Mouse (Mus musculus) myocyte (in vitro differentiated cells): ENCODE measurements around the gene St3gal5.

Experiments used
- CEBPB ChIP-seq: IDR thresholded peaks from 2 replicates; pipeline ENCODE4 v1.6.1; 2011; ENCODE audit warnings: mild to moderate bottlenecking, moderate library complexity; ENCODE audit not compliant: poor library complexity, insufficient read depth, severe bottlenecking
- E2F4 ChIP-seq: IDR thresholded peaks from one replicate; pipeline ENCODE4 v1.6.1; 2011; ENCODE audit warnings: mild to moderate bottlenecking, control low read depth, moderate library complexity; ENCODE audit not compliant: insufficient read depth
- MYOD1 ChIP-seq, 3 experiments: IDR thresholded peaks; one replicate each; pipeline ENCODE4 v1.6.1; 2011; ENCODE audit warnings: control low read depth in 2 of 3, low read depth in 2 of 3, mild to moderate bottlenecking in 2 of 3, moderate library complexity in 1 of 3; ENCODE audit not compliant: insufficient read length in 2 of 3, control insufficient read depth in 1 of 3
- MYOG ChIP-seq, 3 experiments: IDR thresholded peaks; one replicate each; pipeline ENCODE4 v1.6.1; 2011; ENCODE audit warnings: control low read depth in 2 of 3, low read depth in 2 of 3, mild to moderate bottlenecking in 2 of 3; ENCODE audit not compliant: insufficient read length in 2 of 3, control insufficient read depth in 1 of 3, insufficient read depth in 1 of 3
- POLR2A ChIP-seq: IDR thresholded peaks from one replicate; pipeline ENCODE4 v1.6.1; 2011; ENCODE audit warnings: low read depth, mild to moderate bottlenecking, control low read depth, moderate library complexity; ENCODE audit not compliant: insufficient read length
- REST ChIP-seq: IDR thresholded peaks from one replicate; pipeline ENCODE4 v1.6.1; 2011; ENCODE audit warnings: mild to moderate bottlenecking, control low read depth, moderate library complexity; ENCODE audit not compliant: insufficient read depth, insufficient read length
- USF1 ChIP-seq: IDR thresholded peaks from one replicate; pipeline ENCODE4 v1.6.1; 2011; ENCODE audit warnings: low read depth, mild to moderate bottlenecking, control low read depth, moderate library complexity

DNA sequence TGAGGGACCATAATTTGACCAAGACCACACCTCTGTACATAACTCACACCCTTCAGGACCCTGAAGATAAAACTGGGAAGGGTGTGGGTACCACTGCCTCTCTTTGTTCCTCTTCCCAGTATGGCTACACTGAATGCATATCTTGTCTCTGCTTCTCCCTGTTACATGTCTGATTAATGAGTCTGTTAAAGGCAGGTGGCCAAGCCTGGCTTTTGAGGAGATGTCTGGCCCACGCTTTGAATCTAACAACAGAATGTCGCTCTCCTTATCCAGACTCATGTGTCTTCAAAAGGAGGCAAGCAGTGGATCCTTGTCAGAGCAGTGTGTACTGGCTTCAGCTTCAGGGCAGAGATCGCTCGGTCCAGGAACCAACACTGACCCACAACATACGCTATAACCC is 87.2 kb downstream of the St3gal5 start:
- TF ChIP-seq CEBPB: no peak
- TF ChIP-seq USF1: no peak
- TF ChIP-seq POLR2A: no peak
- TF ChIP-seq REST: no peak
- TF ChIP-seq MYOG (IDR thresholded peaks at IDR 0.05; ENCODE audit: control insufficient read depth in 1 of 3, insufficient read depth in 1 of 3, insufficient read length in 2 of 3, low read depth in 2 of 3): no peak
- no peak for TF ChIP-seq E2F4
- TF ChIP-seq MYOD1 (IDR thresholded peaks at IDR 0.05; ENCODE audit: control insufficient read depth in 1 of 3, insufficient read length in 2 of 3, low read depth in 2 of 3): no peak
